Mouse (Mus musculus) T-helper 2 cell (primary cell): ENCODE results near the gene Dnah2.
"Not testable (repeated sequence)": the region's sequence is repeated elsewhere in the genome, so short reads cannot be mapped to it uniquely, and the experiment has no call there.

ENCODE experiments used
- in situ Hi-C: fragments of 300-600 bp; cut with MboI, MseI; formaldehyde crosslinking; loops from one replicate; pipeline ENCODE4 v1.15.1; 2025; ENCODE audit warnings: high pct_unique_total_duplicates

Dnah2 gene

DNA sequence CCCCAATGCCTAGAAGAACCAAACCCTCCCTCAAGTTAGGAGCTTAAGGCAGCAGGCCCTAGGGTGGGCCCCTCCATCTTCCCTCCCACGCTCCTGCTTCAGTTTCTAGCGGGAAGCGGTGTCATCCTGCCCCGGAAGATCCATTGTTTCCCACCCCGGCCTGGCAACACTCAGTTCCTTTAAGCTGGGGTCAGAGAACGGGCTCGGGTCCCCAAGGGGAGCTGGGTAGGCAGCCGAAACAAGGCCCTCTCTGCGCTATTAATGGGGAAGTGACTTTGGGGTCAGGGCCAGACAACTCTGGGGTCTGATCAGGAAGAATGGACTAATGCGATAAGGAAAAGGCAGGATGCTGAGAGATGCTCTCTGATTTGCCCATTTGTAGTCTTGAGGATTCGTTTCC is 152.1 kb downstream of the Dnah2 start:
- in situ Hi-C loops, result no loop called here

GRCm38 (mm10) chr11:69395634-69396373 is 153.1 kb downstream of the Dnah2 start:
- in situ Hi-C loops, result no loop called here

GRCm38 (mm10) chr11:69395235-69395633 is 153.7 kb downstream of the Dnah2 start, which contains the start of the genes Naa38 and Cyb5d1:
Gene Naa38, plus strand, starts transcription at chr11:69395487.
Gene Cyb5d1, minus strand, starts transcription at chr11:69395631.
- in situ Hi-C loops, result not testable (repeated sequence)

- in situ Hi-C loops, result not testable (repeated sequence)
Measured at GRCm38 (mm10) chr11:69394591-69395167, 154.2 kb downstream of the Dnah2 start.

DNA sequence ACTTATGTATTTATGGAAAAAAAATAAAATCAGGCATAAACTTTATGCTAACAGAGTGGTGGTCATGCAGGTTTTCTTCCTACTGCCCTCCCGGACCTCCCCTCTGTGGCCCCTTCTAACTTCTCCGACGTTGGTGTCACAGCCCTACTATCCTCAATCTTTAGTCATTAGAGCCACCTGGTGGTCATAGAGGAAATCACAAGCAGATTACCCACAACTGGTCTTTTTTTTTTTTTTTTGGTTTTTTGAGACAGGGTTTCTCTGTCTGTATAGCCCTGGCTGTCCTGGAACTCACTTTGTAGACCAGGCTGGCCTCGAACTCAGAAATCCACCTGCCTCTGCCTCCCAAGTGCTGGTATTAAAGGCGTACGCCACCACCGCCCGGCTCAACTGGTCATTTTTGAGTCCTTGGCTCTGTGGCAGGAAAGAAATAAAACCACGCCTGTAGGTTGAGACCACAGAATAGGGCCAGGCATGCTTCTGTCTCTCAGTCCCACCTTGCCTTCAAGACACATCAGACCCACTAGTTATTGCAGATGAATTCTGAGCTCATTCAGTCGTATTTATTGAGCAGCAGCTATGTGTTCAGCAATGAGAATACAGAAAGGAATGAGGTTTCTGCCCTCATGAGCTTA is 158.4 kb downstream of the Dnah2 start:
- in situ Hi-C loops, result no loop called here

DNA sequence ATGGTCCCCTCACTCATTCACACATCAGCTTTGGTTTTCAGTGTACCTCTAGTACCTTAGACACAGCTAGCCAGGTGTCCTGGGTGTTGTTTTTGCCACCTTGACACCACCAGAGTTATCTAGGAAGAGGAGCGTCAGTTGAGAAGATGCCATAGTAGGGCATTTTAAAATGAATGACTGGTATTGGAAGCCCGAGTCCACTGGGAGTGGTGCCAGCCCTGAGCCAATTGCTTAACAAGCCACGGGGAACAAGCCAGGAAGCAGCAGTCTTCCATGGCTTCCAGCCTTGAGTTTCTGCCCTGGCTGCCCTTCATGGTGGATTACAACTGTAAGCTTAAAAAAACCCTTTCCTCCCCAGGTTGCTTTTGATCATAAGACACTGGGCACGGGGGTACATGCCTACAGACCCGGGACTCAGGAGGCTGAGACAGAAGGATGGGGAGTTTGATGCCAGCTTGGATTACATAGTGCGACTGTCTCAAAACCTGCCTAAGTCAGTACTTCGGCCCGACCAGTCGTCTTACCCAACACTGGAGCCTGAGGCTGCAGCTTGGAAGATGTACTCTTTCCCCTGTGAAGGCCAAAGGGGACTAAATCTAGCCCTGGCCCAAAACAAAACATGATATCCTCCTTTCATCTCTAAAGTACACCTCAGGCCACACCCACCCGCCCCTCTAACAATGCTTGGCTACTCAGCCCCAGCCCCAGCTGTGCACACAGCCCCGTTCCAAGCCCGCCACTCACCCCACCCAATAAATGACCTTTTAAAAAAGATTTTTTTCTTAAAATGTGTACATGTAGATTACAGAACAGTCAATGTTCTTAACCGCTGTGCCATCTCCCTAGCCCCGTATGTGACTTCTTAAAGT is 159.1 kb downstream of the Dnah2 start:
- in situ Hi-C loops, result loop anchor here (5.0 kb wide), 1 partner anchor 132 kb away; no protein-coding TSS in a partner anchor

DNA sequence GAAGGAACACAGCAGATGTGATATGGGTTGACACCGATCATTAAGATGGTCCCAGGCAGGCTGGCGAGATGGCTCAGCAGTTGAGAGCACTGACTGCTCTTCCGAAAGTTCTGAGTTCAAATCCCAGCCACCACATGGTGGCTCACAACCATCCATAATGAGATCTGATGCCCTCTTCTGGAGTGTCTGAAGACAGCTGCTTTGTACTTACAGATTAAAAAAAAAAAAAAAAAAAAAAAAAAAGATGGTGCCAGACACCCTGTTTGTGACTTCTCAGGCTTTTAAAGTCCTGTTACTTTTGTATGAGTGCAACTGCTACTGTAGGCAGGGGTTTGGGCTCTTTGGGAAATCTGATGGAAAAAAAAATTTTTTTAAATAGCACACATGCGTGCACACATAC is 160.2 kb downstream of the Dnah2 start:
- in situ Hi-C loops, result loop anchor here (5.0 kb wide), 1 partner anchor 131 kb away; no protein-coding TSS in a partner anchor

GRCm38 (mm10) chr11:69386758-69387157 is 162.2 kb downstream of the Dnah2 start:
- in situ Hi-C loops, result loop anchor here (5.0 kb wide), 1 partner anchor 129 kb away; no protein-coding TSS in a partner anchor

DNA sequence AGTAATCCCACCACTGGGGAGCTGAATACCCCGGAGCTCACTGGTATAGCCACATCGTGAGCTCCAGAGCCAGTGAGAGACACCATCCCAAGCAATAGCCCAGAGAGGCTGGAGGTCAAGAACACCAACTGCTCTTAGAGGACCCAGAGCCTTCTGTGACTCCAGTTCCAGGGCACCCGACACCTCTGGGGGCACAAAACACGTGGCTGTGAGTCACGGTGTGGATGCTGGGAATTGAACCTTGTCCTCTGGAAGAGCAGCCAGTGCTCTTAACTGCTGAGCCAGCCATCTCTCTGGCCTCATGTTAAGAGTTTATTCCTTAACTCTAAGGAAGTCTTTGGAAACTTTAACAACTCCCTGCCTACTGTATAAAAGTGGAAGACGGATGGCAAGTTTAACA is 163.9 kb downstream of the Dnah2 start:
- in situ Hi-C loops, result loop anchor here (5.0 kb wide), 1 partner anchor 128 kb away; no protein-coding TSS in a partner anchor

DNA sequence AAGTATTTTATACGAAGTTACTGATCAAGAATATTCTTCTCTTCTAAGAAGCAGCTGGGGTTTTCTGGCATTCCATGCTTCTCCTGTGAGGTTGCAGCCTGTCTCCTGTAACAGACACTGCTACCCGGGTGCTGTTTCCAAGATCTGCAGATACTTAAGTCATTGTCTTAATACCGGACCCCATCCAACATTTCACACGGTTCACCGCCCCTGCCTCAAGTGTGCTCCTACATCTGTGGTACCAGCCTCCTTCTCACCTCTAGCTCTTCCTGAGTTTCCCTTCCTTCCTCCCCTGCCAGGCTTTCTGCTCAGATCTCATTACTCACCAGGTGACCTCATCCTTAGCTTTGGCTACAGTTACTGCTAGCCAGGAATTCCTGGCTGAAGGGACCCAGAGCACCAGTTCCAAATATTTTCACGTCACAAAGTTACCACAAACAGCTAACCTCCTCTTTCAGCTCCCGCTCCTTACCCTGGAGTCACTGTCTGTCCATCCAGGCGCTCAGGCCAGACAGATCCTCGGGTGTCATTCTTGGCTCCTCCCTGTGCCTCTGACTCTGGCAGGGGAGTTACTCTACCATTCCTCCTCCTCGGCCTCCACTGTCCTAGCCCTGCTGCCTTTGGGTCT is 166.3 kb downstream of the Dnah2 start:
- in situ Hi-C loops, result no loop called here

DNA sequence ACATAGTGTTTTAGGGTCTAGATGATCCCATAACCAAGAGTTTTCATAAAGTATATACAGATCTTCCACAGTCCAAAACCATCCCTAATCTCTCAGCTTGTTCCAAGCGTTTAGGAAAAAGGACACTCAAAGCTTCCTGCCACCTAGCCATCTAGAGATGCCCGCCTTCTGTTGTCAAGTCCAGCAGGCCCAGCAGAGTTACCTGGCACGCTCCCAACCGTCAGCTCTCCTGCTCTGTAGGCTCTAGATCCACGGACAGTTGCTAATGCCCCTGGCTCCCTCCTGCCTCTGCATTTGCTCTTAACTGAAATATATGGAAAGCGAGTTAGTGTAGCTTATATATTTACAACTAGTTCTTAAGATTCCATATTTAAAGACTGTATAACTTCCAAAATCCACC is 167.6 kb downstream of the Dnah2 start:
- in situ Hi-C loops, result no loop called here

DNA sequence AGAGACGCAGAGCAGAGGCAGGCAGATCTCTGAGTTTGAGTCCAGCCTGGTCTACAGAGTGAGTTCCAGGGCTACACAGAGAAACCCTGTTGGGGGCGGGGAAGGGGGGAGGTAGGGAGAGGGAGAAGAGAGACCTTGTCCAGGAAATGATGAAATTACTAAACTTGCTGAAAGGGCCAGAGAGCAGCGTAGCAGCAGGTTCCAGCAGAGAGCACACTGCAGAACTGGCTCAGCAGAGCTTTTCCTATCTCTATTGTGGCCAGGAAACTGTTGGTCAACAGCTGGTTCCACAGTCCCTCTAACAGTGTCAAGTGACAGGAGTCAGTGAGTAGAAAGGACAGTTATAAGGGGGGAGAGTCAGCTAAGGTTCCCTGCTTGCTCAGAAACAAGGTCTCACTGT is 169.3 kb downstream of the Dnah2 start:
- in situ Hi-C loops, result no loop called here

- in situ Hi-C loops, result no loop called here
Measured at GRCm38 (mm10) chr11:69377766-69378165, 171.1 kb downstream of the Dnah2 start.

- in situ Hi-C loops, result no loop called here
Measured at GRCm38 (mm10) chr11:69375646-69376045, 173.3 kb downstream of the Dnah2 start.

GRCm38 (mm10) chr11:69373223-69373965 is 175.5 kb downstream of the Dnah2 start:
- in situ Hi-C loops, result no loop called here

GRCm38 (mm10) chr11:69372780-69373170 is 176.1 kb downstream of the Dnah2 start:
- in situ Hi-C loops, result no loop called here

DNA sequence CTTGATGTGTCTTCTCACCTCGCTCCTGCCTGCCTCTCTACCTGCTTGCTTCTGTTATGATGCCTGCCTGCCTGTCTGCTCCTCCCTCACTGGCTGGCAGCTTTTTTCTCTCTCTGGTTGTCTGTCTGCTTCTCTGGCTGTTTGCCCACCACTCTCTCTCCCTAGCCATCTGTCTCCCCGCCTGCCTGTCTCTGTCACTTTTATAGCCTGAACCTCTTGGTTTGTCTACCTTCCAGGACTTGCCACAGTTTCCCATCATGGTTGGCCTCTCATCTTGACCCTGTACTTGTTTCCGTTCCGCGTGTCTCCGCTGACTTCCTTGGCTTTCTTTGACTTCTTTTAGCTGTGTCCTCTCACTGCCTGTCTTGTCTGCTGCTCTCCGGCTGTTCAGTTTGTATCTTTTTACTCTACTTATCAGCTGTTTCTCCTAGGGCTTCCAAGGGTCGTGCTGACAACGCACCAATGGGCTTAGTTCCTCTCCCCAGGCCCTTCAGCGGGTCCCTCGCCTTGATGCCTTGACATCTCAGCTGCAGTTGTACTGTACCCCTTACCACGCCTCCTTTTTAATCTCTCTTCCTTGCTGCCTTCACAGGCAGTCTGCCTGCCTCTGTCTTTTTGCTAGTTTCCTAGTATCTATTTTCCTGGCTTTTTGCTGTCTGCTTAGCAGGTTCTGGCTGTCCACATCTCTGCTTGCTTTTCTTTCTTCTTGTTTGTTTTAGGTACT is 176.7 kb downstream of the Dnah2 start:
- in situ Hi-C loops, result no loop called here

DNA sequence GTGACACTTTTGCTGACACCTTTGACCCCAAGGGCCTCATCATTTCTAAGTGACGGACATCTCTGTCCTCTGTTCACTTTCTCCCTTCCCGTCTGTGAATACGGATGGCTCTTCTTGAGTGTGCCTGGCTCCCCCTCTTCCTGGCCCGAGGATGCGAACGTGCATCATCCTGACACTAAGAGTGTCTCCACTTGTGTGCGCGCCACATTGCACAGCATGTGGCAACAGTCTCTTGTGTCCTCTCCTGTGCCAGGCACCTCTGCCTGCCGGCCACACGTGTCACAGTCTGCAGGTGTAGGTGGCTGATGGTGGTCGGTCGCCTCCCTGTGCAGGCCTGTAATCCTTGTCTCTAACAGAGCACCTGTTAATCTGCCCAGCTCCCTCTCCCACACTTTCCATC is 177.3 kb downstream of the Dnah2 start:
- in situ Hi-C loops, result no loop called here

DNA sequence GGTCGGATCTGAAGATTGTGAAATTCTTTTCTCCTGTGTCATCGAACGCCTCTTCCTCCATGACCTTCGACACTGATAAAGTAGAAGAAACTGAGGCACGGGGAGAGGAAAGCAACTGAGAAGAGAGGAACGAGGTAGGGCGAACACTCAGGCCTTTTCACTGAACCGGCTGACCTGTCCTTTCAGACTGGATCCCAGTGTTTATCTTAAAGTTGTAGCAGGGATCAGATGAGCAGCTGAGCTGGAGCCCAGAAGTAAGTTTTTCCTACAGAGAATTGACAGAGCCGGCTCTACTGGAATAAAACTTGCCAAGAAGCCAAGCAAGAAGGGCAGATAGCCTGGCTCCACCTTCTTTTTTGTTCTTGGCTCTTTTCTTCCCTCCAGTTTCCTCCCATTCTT is 178.1 kb downstream of the Dnah2 start:
- in situ Hi-C loops, result no loop called here
